Mouse (Mus musculus) testis, adult 2 months (tissue): Measurements from ENCODE around the gene Tsen54.

Experiments used
- CTCF ChIP-seq: fragments of 200-500 bp; IDR thresholded peaks from 2 replicates; pipeline ENCODE4 v1.5.1; 2012; ENCODE audit warnings: low read depth, mild to moderate bottlenecking, inconsistent platforms, low read length, moderate library complexity; ENCODE audit not compliant: control insufficient read depth, insufficient read depth, insufficient replicate concordance
- POLR2A ChIP-seq: fragments of 200-500 bp; IDR thresholded peaks from 2 replicates; pipeline ENCODE4 v1.6.1; 2012; ENCODE audit warnings: low read depth, mild to moderate bottlenecking, inconsistent platforms, low read length, moderate library complexity; ENCODE audit not compliant: control insufficient read depth

DNA sequence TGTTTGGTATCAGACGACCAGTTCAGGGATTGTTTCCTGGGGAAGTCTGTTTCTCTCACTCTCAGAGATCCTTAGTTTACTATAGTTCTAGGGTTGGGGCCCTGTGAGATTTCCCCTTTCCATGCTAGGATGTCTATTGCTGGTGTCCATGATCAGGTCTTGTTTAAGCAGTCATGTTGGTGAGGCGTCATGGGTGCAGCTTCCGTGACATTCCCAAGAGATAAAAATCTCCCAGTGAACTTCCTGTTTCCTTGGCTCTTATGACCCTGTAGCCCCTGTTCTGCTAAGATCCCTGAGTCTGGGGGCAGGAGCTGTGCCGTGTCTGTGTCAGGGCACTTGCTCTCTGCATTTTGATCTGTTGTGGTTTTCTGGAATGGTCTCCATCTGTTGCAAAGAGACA is 39.9 kb upstream of the Tsen54 start:
- TF ChIP-seq POLR2A: no peak
- TF ChIP-seq CTCF: no peak
